Mouse (Mus musculus): ENCODE data around the gene Rxrg.

- TF ChIP-seq CTCF (IDR thresholded peaks at IDR 0.05; ENCODE audit: extremely low read depth, insufficient read depth, low read length): no peak
- TF ChIP-seq POLR2A (IDR thresholded peaks at IDR 0.05; ENCODE audit: extremely low read depth, insufficient read depth, low read length): no peak
Measured at GRCm38 (mm10) chr1:167688001-167688346, 89.8 kb downstream of the Rxrg start.

Measured in cortical plate, adult 2 months (tissue).